26 mouse cellular contexts compared by ENCODE assay signal in genomic region chr5:83091483-83091882, GRCm38 (mm10).
"Had no signal": no experiment of that assay in that cellular context is flagged by ENCODE, and none has a peak within 500 bp of the region (broad histone marks: within the 10 kb centered on the region; RNA-seq: fewer than 3 reads in every experiment).

No protein-coding gene starts in this region.

- H3K4me2 ChIP-seq: heart, embryonic 11.5 days; heart, embryonic 13.5 days; heart, embryonic 15.5 days; hindbrain, embryonic 13.5 days; hindbrain, embryonic 15.5 days; kidney, embryonic 15.5 days; limb, embryonic 12.5 days; liver, embryonic 12.5 days had no signal

- DNase-seq: gastrocnemius, postnatal 14 days; gastrocnemius, postnatal 36 days; heart, adult 11 months; heart, adult 2 months; heart, postnatal 14 days; heart, postnatal 36 days; kidney, adult 11 months; kidney, adult 2 months; kidney, adult 9 months; kidney, postnatal 14 days; kidney, postnatal 36 days; liver had no signal

- H3K9ac ChIP-seq: heart, embryonic 13.5 days; heart, embryonic 15.5 days; hindbrain, embryonic 13.5 days; hindbrain, embryonic 15.5 days; kidney, embryonic 15.5 days; limb, embryonic 12.5 days; liver, embryonic 12.5 days; liver, embryonic 14.5 days had no signal

- H3K9me3 ChIP-seq: heart, embryonic 13.5 days; heart, embryonic 15.5 days; hindbrain, embryonic 13.5 days; hindbrain, embryonic 15.5 days; kidney, embryonic 15.5 days; limb, embryonic 10.5 days; limb, embryonic 12.5 days; liver, embryonic 12.5 days had no signal

- H3K4me1 ChIP-seq: heart, embryonic 13.5 days; heart, embryonic 15.5 days; hindbrain, embryonic 13.5 days; hindbrain, embryonic 15.5 days; kidney, embryonic 15.5 days; limb, embryonic 10.5 days; limb, embryonic 12.5 days; liver, embryonic 12.5 days had no signal

- H3K36me3 ChIP-seq: heart, embryonic 13.5 days; heart, embryonic 15.5 days; hindbrain, embryonic 13.5 days; hindbrain, embryonic 15.5 days; kidney, embryonic 15.5 days; limb, embryonic 10.5 days; limb, embryonic 12.5 days; liver, embryonic 12.5 days had no signal

- H3K27me3 ChIP-seq: heart, embryonic 13.5 days; heart, embryonic 15.5 days; hindbrain, embryonic 13.5 days; hindbrain, embryonic 15.5 days; kidney, embryonic 15.5 days; limb, embryonic 12.5 days; liver, embryonic 12.5 days had no signal

- ATAC-seq: hindbrain, postnatal 0 days; intestine, embryonic 16.5 days; liver, embryonic 12.5 days had no signal

- H3K4me3 ChIP-seq: heart, adult 2 months; heart, embryonic 13.5 days; heart, embryonic 15.5 days; hindbrain, embryonic 13.5 days; hindbrain, embryonic 15.5 days; kidney, embryonic 15.5 days; left cerebral cortex, adult 2 months; limb, embryonic 10.5 days; limb, embryonic 12.5 days; liver, embryonic 12.5 days had no signal

- H3K27ac ChIP-seq: heart, adult 2 months; heart, embryonic 13.5 days; heart, embryonic 15.5 days; hindbrain, embryonic 13.5 days; hindbrain, embryonic 15.5 days; hindbrain, postnatal 0 days; kidney, embryonic 15.5 days; kidney, postnatal 0 days; left cerebral cortex, adult 2 months; limb, embryonic 10.5 days; limb, embryonic 12.5 days; liver, embryonic 12.5 days; liver, embryonic 14.5 days had no signal
